Mouse (Mus musculus): ENCODE measurements around the gene Lgals9.
A peak's percentile ranks its signal among the peaks of the same experiment; 100 is the strongest.

The Lgals9 gene

GRCm38 (mm10) chr11:78984483-78985177 is at the start of gene Lgals9:
Lgals9 (minus strand) TSS chr11:78984946.
- DNase-seq (ENCODE audit: low spot score in 2 of 2) = peak; percentile 64 to 70

GRCm38 (mm10) chr11:79033636-79034035 is 48.9 kb upstream of the Lgals9 start:
- no peak for DNase-seq (ENCODE audit: low spot score in 2 of 2)

- no peak for DNase-seq (ENCODE audit: low spot score in 2 of 2)
Observed at GRCm38 (mm10) chr11:79033021-79033420, 48.3 kb upstream of the Lgals9 start.

- no peak for DNase-seq (ENCODE audit: low spot score in 2 of 2)
Observed at GRCm38 (mm10) chr11:79031452-79031746, 46.7 kb upstream of the Lgals9 start.

GRCm38 (mm10) chr11:79030570-79031451 is 46.1 kb upstream of the Lgals9 start:
- peak; percentile 74 to 95 for DNase-seq (ENCODE audit: low spot score in 2 of 2)

- DNase-seq (ENCODE audit: low spot score in 2 of 2) = no peak
Observed at GRCm38 (mm10) chr11:79023751-79024150, 39.0 kb upstream of the Lgals9 start.

GRCm38 (mm10) chr11:79023342-79023741 is 38.6 kb upstream of the Lgals9 start:
- DNase-seq (ENCODE audit: low spot score in 2 of 2) = no peak

GRCm38 (mm10) chr11:79022836-79023235 is 38.1 kb upstream of the Lgals9 start:
- DNase-seq (ENCODE audit: low spot score in 2 of 2) = no peak

- DNase-seq (ENCODE audit: low spot score in 2 of 2) = no peak
Observed at GRCm38 (mm10) chr11:79020535-79021045, 35.8 kb upstream of the Lgals9 start.

- DNase-seq (ENCODE audit: low spot score in 2 of 2) = no peak
Observed at GRCm38 (mm10) chr11:79019839-79020534, 35.2 kb upstream of the Lgals9 start.

GRCm38 (mm10) chr11:79018954-79019704 is 34.4 kb upstream of the Lgals9 start:
- peak in 1 of 2 experiments; percentile 81 for DNase-seq (ENCODE audit: low spot score in 2 of 2)

GRCm38 (mm10) chr11:79017161-79017606 is 32.4 kb upstream of the Lgals9 start:
- DNase-seq (ENCODE audit: low spot score in 2 of 2) = no peak

- no peak for DNase-seq (ENCODE audit: low spot score in 2 of 2)
Observed at GRCm38 (mm10) chr11:79016236-79016635, 31.5 kb upstream of the Lgals9 start.

GRCm38 (mm10) chr11:79015660-79016215 is 31.0 kb upstream of the Lgals9 start:
- no peak for DNase-seq (ENCODE audit: low spot score in 2 of 2)

GRCm38 (mm10) chr11:79014602-79015325 is 30.0 kb upstream of the Lgals9 start:
- no peak for DNase-seq (ENCODE audit: low spot score in 2 of 2)

GRCm38 (mm10) chr11:79013806-79014205 is 29.1 kb upstream of the Lgals9 start:
- no peak for DNase-seq (ENCODE audit: low spot score in 2 of 2)

GRCm38 (mm10) chr11:79013056-79013455 is 28.3 kb upstream of the Lgals9 start:
- DNase-seq (ENCODE audit: low spot score in 2 of 2) = no peak

- DNase-seq (ENCODE audit: low spot score in 2 of 2) = peak in 1 of 2 experiments; percentile 4
Observed at GRCm38 (mm10) chr11:79012529-79012928, 27.8 kb upstream of the Lgals9 start.

GRCm38 (mm10) chr11:79008891-79009290 is 24.1 kb upstream of the Lgals9 start:
- DNase-seq (ENCODE audit: low spot score in 2 of 2) = peak in 1 of 2 experiments; percentile 25

Data from urinary bladder, postnatal 4 days (tissue).